Mouse (Mus musculus) heart, embryonic 11.5 days (tissue): ENCODE measurements around the gene Cmss1. TPM values are rescaled to one million over a fixed set of nuclear protein-coding genes. Genes with fewer than 3 reads are reported as not detected.

ENCODE experiments used
- ATAC-seq: fragments of 200-750 bp; cut with Nextera tagmentation; replicated peaks from 2 replicates; pipeline ENCODE4 v1.8.0; 2017; ENCODE audit warnings: moderate library complexity; ENCODE audit not compliant: insufficient number of reproducible peaks, low FRiP score, low TSS enrichment
- H3K27ac ChIP-seq: fragments of 300-500 bp; sonication (generic); 2 replicates; pipeline ENCODE4 v1.5.1; 2014; ENCODE audit warnings: mild to moderate bottlenecking, low read depth, low read length
- H3K27me3 ChIP-seq: fragments of 300-500 bp; sonication (generic); 2 replicates; pipeline ENCODE4 v1.6.1; 2014; ENCODE audit warnings: mild to moderate bottlenecking, low read length, mixed read lengths; ENCODE audit not compliant: control insufficient read depth, insufficient read depth
- H3K36me3 ChIP-seq: fragments of 300-500 bp; sonication (generic); 2 replicates; pipeline ENCODE4 v1.6.1; 2014; ENCODE audit warnings: mild to moderate bottlenecking, low read length, moderate library complexity, mixed read lengths; ENCODE audit not compliant: control insufficient read depth, insufficient read depth
- H3K4me1 ChIP-seq: fragments of 300-500 bp; sonication (generic); 2 replicates; pipeline ENCODE4 v1.6.1; 2014; ENCODE audit warnings: low read length; ENCODE audit not compliant: control insufficient read depth, insufficient read depth
- H3K4me2 ChIP-seq: fragments of 300-500 bp; sonication (generic); 2 replicates; pipeline ENCODE4 v1.6.1; 2014; ENCODE audit warnings: mild to moderate bottlenecking, moderate library complexity
- H3K4me3 ChIP-seq: fragments of 300-500 bp; sonication (generic); 2 replicates; pipeline ENCODE4 v1.5.1; 2014; ENCODE audit warnings: low read depth, low read length
- H3K9ac ChIP-seq: fragments of 300-500 bp; sonication (generic); 2 replicates; pipeline ENCODE4 v1.6.1; 2014; ENCODE audit warnings: mild to moderate bottlenecking, low read depth, low read length, moderate library complexity
- H3K9me3 ChIP-seq: fragments of 300-500 bp; sonication (generic); replicated peaks from 2 replicates; pipeline ENCODE4 v1.6.1; 2016; ENCODE audit warnings: low read length; ENCODE audit not compliant: control insufficient read depth
- WGBS: fragments of 180-500 bp; shearing (Covaris S2); extraction: QIAGEN DNeasy Blood & Tissue Kit; methylation state at CpG from one replicate; pipeline ENCODE4 v1.1.7; 2014; ENCODE audit not compliant: insufficient replicate concordance; 5-methylcytosine and 5-hydroxymethylcytosine counted together
- polyA plus RNA-seq: library from polyadenylated mRNA; unstranded; fragments of >200 nt; fragmentation: Nextera tagmentation; extraction: Ambion mirVana; gene quantifications from 2 replicates; pipeline ENCODE4 v1.2.1, GENCODE M21; 2014

Cmss1 gene
- polyA plus RNA-seq, 1 experiment from 2014 or later: 36.6 TPM

DNA sequence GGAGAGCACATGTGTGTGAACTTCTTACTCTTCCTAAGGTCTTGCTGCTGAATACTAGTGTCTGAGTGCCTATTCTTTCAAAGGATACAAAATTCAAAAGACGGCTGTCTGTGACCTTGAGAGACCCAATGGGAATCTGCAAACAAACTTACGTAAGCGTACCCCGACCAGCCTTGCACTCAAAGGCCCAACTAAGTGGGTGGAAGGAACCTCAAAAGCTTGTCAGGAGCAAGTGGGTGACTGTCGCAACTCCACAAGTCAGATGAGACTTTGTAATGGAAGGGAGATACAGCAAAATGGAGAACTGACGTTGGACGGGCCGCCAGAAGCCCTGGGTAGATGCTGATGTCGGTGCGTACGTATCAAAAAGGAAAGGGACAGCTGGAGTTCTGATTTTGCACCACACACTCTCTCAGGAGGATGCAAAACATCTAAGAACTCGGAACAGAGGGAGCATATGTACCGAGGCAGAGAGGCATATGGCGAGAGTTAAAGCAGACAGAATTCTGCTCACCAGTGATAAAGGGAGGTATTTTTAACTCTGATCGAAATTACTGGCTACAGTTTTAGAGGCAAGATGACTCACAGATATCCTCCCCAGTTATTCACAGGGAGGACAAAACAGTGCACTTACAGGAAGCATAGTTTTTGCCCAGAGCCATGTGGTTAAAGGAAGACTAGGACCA is 217.0 kb downstream of the Cmss1 start:
- H3K4me2 ChIP-seq: no peak overlapping the region
- no peak overlapping the region for H3K9ac ChIP-seq
- H3K4me1 ChIP-seq: peaks cover 2% of the 10 kb centered on the region; the same call in 1 of the 2 replicates
- H3K9me3 ChIP-seq: no peaks in the 10 kb centered on the region
- H3K27ac ChIP-seq: no peak overlapping the region
- no peaks in the 10 kb centered on the region for H3K36me3 ChIP-seq
- 72% methylated on average over 15 of the region's 15 CpGs for WGBS
- ATAC-seq: no peak
- no peaks in the 10 kb centered on the region for H3K27me3 ChIP-seq
- H3K4me3 ChIP-seq: no peak overlapping the region

DNA sequence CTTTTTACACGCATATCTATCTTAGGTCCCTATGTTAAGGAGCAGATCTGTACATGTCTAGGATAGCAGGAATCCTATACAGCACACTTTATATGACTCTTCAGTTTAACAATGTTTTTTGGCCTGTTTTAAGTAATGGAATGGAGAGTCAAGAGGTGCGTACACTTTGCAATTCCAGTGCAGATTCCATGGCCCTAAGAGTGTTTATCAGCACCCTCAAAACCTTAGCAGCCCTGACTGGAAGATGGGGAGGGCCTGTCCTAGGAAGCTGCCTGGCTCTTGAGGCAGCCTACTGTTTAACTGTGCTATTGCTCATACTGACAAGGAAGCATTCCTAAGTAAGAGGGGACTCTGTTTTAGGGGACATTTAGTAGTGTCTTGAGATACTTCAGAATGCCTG is 222.4 kb downstream of the Cmss1 start:
- ATAC-seq: no peak
- Histone ChIP-seq H3K36me3 (no peaks in the 10 kb centered on the region), H3K27ac (no peak overlapping the region), H3K4me1 (peaks cover 3% of the 10 kb centered on the region), H3K27me3 (no peaks in the 10 kb centered on the region), H3K4me2 (no peak overlapping the region), H3K9me3 (no peaks in the 10 kb centered on the region), H3K9ac (no peak overlapping the region), H3K4me3 (no peak overlapping the region)
- 78% methylated on average over 2 of the region's 2 CpGs for WGBS

DNA sequence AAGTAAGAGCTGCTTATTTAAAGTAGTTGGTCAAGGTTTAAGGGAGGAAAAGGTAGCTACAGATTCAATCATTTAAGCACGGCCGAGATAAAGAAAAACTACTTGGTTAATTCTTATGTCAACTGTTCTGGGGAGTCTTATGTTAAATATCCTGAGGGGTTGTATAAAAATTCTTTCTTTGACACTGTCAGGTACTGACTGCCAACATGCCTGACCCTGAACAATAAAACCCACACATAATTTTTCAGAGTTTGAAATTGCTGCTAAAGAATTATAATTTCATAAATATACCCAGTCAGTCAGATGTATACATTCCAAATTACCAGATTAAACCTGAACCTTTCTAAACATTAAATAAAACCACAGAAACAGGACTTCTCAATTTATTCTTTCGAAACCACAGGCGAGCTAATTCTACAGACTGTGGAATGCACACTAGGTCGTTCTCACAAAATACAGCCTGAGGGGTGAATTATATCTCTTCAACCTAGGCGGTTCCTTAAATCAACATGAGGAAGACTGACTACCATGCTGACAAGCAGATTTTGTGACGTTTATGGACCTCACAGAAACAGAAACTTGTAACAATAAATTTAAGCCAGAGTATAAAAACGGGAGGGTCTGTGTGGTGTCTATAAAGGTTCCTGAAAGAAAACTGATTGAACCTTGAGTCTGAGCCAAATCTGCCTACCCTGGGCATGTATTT is 223.2 kb downstream of the Cmss1 start:
- Histone ChIP-seq H3K4me3 (no peak overlapping the region), H3K36me3 (no peaks in the 10 kb centered on the region), H3K27me3 (no peaks in the 10 kb centered on the region), H3K9me3 (no peaks in the 10 kb centered on the region), H3K9ac (no peak overlapping the region), H3K4me2 (no peak overlapping the region), H3K4me1 (peaks cover 3% of the 10 kb centered on the region), H3K27ac (no peak overlapping the region)
- no peak for ATAC-seq
- 73% methylated on average over 8 of the region's 8 CpGs for WGBS

DNA sequence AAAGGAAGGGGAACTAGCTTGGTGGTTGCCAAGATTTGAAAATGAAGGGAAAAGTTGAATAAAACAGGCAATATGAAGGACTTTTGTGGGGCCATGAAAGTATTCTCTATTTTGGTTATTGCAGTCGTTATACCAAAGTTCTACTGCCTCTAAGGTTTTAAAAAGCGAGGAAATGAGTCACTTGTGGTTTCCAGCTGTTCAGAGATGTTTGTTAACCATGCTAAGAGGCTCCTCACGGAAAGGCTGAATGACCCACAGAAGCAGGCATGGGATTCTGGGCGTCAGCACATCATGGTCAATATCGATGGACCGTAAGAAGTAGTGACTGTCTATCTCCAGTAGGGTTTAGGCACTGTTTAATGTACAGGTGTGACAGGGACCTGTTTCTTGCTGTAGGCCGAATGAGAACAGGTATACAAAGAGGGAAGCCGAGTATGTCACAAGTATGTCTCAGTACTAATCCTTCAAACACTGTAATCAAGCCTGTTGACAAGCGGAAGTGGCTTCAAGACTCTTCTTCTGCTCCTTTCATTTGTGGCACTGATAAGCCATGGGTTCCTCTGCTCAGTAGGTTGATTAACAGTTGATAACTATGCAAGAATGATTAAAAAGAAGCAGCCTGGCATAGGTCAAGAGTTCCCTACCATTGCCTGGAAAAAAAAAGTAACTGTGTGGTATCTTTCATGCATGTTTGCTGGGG is 227.9 kb downstream of the Cmss1 start:
- no peak overlapping the region for H3K4me2 ChIP-seq
- no peaks in the 10 kb centered on the region for H3K9me3 ChIP-seq
- 80% methylated on average over 9 of the region's 9 CpGs for WGBS
- H3K4me1 ChIP-seq: no peaks in the 10 kb centered on the region
- H3K36me3 ChIP-seq: no peaks in the 10 kb centered on the region
- H3K27ac ChIP-seq: no peak overlapping the region
- no peak for ATAC-seq
- no peak overlapping the region for H3K9ac ChIP-seq
- H3K4me3 ChIP-seq: no peak overlapping the region
- H3K27me3 ChIP-seq: no peaks in the 10 kb centered on the region

GRCm38 (mm10) chr16:57375248-57375837 is 231.3 kb downstream of the Cmss1 start:
- H3K4me3 ChIP-seq: no peak overlapping the region
- no peaks in the 10 kb centered on the region for H3K27me3 ChIP-seq
- WGBS: 80% methylated on average over 7 of the region's 7 CpGs
- H3K36me3 ChIP-seq: no peaks in the 10 kb centered on the region
- H3K4me2 ChIP-seq: no peak overlapping the region
- ATAC-seq: no peak
- no peaks in the 10 kb centered on the region; the same call in 1 of the 2 replicates for H3K4me1 ChIP-seq
- H3K27ac ChIP-seq: no peak overlapping the region
- H3K9ac ChIP-seq: no peak overlapping the region
- no peaks in the 10 kb centered on the region for H3K9me3 ChIP-seq

GRCm38 (mm10) chr16:57372156-57372555 is 234.5 kb downstream of the Cmss1 start:
- no peak for ATAC-seq
- Histone ChIP-seq H3K9ac (no peak overlapping the region), H3K4me2 (no peak overlapping the region), H3K27ac (no peak overlapping the region), H3K36me3 (no peaks in the 10 kb centered on the region), H3K4me3 (no peak overlapping the region), H3K27me3 (no peaks in the 10 kb centered on the region), H3K9me3 (no peaks in the 10 kb centered on the region), H3K4me1 (peaks cover 9% of the 10 kb centered on the region)
- 83% methylated on average over 3 of the region's 3 CpGs for WGBS

DNA sequence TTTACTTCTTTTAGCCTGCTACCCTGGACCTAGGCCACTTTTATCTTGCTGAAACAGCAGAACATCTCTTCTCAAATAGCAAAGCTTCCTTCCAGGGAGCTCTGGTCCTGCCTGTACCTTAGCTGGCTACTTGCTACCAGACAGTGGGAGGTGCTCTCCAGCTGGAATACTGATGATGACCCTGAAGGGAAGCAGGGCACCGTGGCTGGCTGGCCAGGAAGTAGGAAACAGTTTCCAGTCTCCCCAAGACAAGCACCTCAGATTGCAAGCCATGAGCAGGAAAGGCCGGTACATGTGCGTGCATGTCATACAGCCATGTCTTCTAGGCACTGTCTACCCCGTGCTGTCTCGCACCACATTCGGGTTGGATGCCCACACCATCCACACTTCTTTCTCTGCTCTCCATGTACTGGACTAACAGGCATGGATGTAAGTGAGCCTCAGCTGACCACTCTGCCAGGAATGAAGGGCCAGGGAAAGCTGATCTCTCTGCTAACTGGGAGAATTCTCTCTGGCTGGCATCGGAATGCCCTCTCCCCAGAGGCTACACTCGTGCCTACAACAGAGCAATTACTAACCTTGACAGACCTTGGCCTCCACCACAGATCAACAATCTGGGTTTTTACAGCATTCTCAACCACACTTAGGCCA is 236.7 kb downstream of the Cmss1 start:
- Histone ChIP-seq H3K27me3 (no peaks in the 10 kb centered on the region), H3K4me3 (no peak overlapping the region), H3K9ac (no peak overlapping the region), H3K9me3 (no peaks in the 10 kb centered on the region), H3K36me3 (no peaks in the 10 kb centered on the region), H3K4me2 (no peak overlapping the region), H3K4me1 (peaks cover 9% of the 10 kb centered on the region), H3K27ac (peak overlapping the region; percentile 35; the same call in 1 of the 2 replicates)
- no peak for ATAC-seq
- 61% methylated on average over 8 of the region's 8 CpGs for WGBS
